Mouse (Mus musculus): Measurements from ENCODE around the gene Olfr456.
"Not testable (repeated sequence)": the region's sequence is repeated elsewhere in the genome, so short reads cannot be mapped to it uniquely, and the experiment has no call there.

Gene Olfr456

GRCm38 (mm10) chr6:42487114-42487513 lies at the start of gene Olfr456:
Olfr456 (minus strand) TSS chr6:42487214.
- CTCF ChIA-PET: no interaction called here

GRCm38 (mm10) chr6:42513461-42513860 lies 26.4 kb upstream of the Olfr456 start:
- CTCF ChIA-PET: no interaction called here

GRCm38 (mm10) chr6:42509311-42509710 lies 22.3 kb upstream of the Olfr456 start:
- CTCF ChIA-PET: no interaction called here

GRCm38 (mm10) chr6:42503478-42503877 lies 16.5 kb upstream of the Olfr456 start:
- CTCF ChIA-PET: no interaction called here

- CTCF ChIA-PET: no interaction called here
Measured at GRCm38 (mm10) chr6:42489731-42490130, 2.7 kb upstream of the Olfr456 start.

GRCm38 (mm10) chr6:42484633-42485032 lies 2.4 kb downstream of the Olfr456 start:
- CTCF ChIA-PET: no interaction called here

GRCm38 (mm10) chr6:42476235-42476634 lies 10.8 kb downstream of the Olfr456 start, which contains the start of gene Olfr457:
Olfr457 (minus strand) TSS chr6:42476335.
- CTCF ChIA-PET: no interaction called here

GRCm38 (mm10) chr6:42471298-42471697 lies 15.7 kb downstream of the Olfr456 start:
- CTCF ChIA-PET: not testable (repeated sequence)

GRCm38 (mm10) chr6:42470542-42470941 lies 16.5 kb downstream of the Olfr456 start:
- CTCF ChIA-PET: no interaction called here

- CTCF ChIA-PET: no interaction called here
Measured at GRCm38 (mm10) chr6:42465096-42465495, 21.9 kb downstream of the Olfr456 start, which contains the start of gene Olfr458. Olfr458 (minus strand) TSS chr6:42465196.

GRCm38 (mm10) chr6:42447381-42447780 lies 39.6 kb downstream of the Olfr456 start:
- CTCF ChIA-PET: interaction anchor here (0.5 kb wide), 1 partner anchor 10 kb away, joined by 3 read pairs; no protein-coding TSS in a partner anchor

- CTCF ChIA-PET: no interaction called here
Measured at GRCm38 (mm10) chr6:42444491-42444890, 42.5 kb downstream of the Olfr456 start.

- CTCF ChIA-PET: no interaction called here
Measured at GRCm38 (mm10) chr6:42441395-42441794, 45.6 kb downstream of the Olfr456 start.

All from spleen, embryonic (tissue).